Mouse (Mus musculus): Measurements from ENCODE around the gene Zdhhc6.

- TF ChIP-seq CTCF (IDR thresholded peaks at IDR 0.05; ENCODE audit: extremely low read depth, insufficient read length, insufficient replicate concordance, low read depth, low read length) (no peak), POLR2A (IDR thresholded peaks at IDR 0.05; ENCODE audit: low read depth, low read length) (no peak)
Measured at GRCm38 (mm10) chr19:55341377-55341776, 25.5 kb upstream of the Zdhhc6 start.
